Mouse (Mus musculus): ENCODE measurements around the gene Cnnm3. TPM values are rescaled to one million over a fixed set of nuclear protein-coding genes. Genes with fewer than 3 reads are reported as not detected.

The Cnnm3 gene
- polyA plus RNA-seq, 1 experiment from 2014 or later: 3.5 TPM

DNA sequence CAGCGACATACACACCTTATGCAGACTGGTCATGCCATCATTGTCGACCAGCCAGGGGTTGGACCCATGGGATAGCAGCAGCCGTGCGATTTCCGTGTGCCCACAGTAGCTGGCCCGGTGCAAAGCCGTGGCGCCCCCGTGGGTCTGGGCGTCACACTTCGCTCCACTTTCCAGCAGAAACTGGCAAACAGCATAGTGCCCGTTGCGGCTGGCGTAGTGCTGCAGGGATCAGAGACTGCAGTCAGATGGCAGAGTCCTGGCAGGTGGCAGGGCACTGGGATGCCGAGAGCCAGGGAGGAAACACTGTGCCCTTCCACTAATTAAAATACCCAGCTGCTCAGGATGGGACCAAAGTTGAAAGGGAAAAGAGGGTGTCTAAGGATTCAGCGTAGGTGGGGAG lies 30.2 kb downstream of the Cnnm3 start:
- H3K9me3 ChIP-seq (ENCODE audit: low read length): no peaks in the 10 kb centered on the region
- ATAC-seq (ENCODE audit: low FRiP score, low TSS enrichment): no peak
- H3K4me1 ChIP-seq (ENCODE audit: insufficient read depth, low read length): peaks cover 7% of the 10 kb centered on the region; the same call in 1 of the 2 replicates
- H3K36me3 ChIP-seq (ENCODE audit: insufficient read depth, low read length): peaks cover 42% of the 10 kb centered on the region
- no peak overlapping the region for H3K9ac ChIP-seq (replicated peaks; ENCODE audit: low read length)
- no peak overlapping the region for H3K4me3 ChIP-seq (ENCODE audit: low read length)
- 94% methylated on average over 16 of the region's 16 CpGs for WGBS
- no peak overlapping the region for H3K4me2 ChIP-seq (replicated peaks; ENCODE audit: low read depth, low read length)
- no peaks in the 10 kb centered on the region for H3K27me3 ChIP-seq (ENCODE audit: insufficient read depth, low read length)
- no peak overlapping the region for H3K27ac ChIP-seq (ENCODE audit: low read length)

DNA sequence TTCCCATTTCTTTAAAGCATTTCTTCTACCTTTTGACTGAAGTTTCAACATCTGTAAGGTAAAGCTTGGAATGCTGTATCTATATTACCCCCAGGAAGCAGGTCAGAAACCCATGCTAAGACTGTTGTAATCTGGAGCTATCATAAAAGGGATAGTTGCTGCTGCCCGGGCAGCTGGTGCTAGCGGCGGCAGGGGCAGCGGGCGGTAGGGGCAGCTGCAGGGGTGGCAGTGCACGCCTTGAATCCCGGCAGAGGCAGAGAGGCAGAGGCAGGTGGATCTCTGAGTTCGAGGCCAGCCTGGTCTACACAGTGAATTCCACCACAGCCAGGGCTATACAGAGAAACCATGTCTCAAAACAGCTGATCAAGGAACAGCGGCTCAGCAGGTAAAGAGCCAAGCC lies 31.3 kb downstream of the Cnnm3 start:
- peaks cover 38% of the 10 kb centered on the region for H3K36me3 ChIP-seq (ENCODE audit: insufficient read depth, low read length)
- H3K27me3 ChIP-seq (ENCODE audit: insufficient read depth, low read length): no peaks in the 10 kb centered on the region
- no peak for ATAC-seq (ENCODE audit: low FRiP score, low TSS enrichment)
- H3K4me1 ChIP-seq (ENCODE audit: insufficient read depth, low read length): peaks cover 14% of the 10 kb centered on the region
- no peak overlapping the region for H3K9ac ChIP-seq (replicated peaks; ENCODE audit: low read length)
- H3K4me2 ChIP-seq (replicated peaks; ENCODE audit: low read depth, low read length): no peak overlapping the region
- no peaks in the 10 kb centered on the region for H3K9me3 ChIP-seq (ENCODE audit: low read length)
- H3K4me3 ChIP-seq (ENCODE audit: low read length): no peak overlapping the region
- H3K27ac ChIP-seq (ENCODE audit: low read length): no peak overlapping the region
- 91% methylated on average over 9 of the region's 9 CpGs for WGBS

DNA sequence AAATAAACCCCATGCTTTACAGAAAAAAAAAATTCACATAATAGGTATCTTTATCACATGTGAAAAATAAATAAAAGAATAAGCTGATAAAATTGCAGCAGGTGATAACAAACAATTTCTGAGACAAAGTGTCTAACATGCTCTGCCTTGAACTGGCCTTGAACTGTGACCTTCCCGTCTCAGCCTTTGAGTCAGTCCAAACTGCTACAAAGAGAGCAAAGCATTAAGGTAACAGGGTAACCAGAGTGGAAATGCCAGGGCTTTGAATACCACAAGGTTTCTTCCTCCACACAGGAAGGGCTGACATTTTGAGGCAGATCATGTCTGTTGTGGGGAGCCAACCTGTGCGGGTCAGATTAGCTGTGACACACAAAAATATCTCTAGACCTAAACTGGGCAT lies 33.7 kb downstream of the Cnnm3 start:
- Histone ChIP-seq H3K4me2 (replicated peaks; ENCODE audit: low read depth, low read length) (no peak overlapping the region), H3K4me1 (ENCODE audit: insufficient read depth, low read length) (peaks cover 33% of the 10 kb centered on the region), H3K9ac (replicated peaks; ENCODE audit: low read length) (no peak overlapping the region), H3K27ac (ENCODE audit: low read length) (no peak overlapping the region), H3K4me3 (ENCODE audit: low read length) (no peak overlapping the region), H3K9me3 (ENCODE audit: low read length) (no peaks in the 10 kb centered on the region), H3K27me3 (ENCODE audit: insufficient read depth, low read length) (no peaks in the 10 kb centered on the region), H3K36me3 (ENCODE audit: insufficient read depth, low read length) (peaks cover 41% of the 10 kb centered on the region)
- 74% methylated on average over 2 of the region's 2 CpGs for WGBS
- no peak for ATAC-seq (ENCODE audit: low FRiP score, low TSS enrichment)

DNA sequence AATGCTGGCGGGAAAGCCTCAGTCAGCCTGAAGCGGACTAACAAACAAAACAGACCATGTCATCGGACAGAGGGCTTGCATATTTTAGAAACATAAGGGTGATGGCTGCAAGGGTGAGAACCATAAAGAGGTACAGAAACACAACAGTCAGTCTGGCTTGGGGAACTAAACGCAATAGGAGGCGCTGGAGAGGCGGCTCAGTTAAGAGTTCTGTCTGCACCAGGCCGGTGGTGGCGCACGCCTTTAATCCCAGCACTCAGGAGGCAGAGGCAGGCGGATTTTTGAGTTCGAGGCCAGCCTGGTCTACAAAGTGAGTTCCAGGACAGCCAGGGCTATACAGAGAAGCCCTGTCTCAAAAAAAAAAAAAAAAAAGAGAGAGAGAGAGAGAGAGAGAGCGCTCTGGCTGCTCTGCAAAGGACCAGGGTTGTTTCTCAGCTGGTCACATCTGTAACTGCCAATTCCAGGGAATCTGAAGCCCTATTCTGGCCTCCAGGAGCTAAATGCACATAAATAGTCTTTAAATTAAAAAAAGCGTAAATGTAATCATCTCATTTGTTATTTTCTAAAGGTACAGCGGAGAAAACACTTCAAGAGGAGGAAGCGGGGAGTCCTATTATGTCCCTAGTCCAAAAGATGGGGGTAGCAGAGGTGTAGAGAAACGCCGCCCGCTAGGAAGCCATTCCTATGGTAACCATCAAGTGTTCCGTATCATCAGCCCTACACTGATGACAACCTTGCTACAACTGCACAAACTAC lies 34.4 kb downstream of the Cnnm3 start:
- peak overlapping the region; percentile 74 for H3K4me2 ChIP-seq (replicated peaks; ENCODE audit: low read depth, low read length)
- 73% methylated on average over 19 of the region's 19 CpGs for WGBS
- H3K9me3 ChIP-seq (ENCODE audit: low read length): no peaks in the 10 kb centered on the region
- H3K4me3 ChIP-seq (ENCODE audit: low read length): peak overlapping the region; percentile 76
- no peaks in the 10 kb centered on the region for H3K27me3 ChIP-seq (ENCODE audit: insufficient read depth, low read length)
- H3K9ac ChIP-seq (replicated peaks; ENCODE audit: low read length): peak overlapping the region; percentile 89
- H3K27ac ChIP-seq (ENCODE audit: low read length): no peak overlapping the region
- H3K4me1 ChIP-seq (ENCODE audit: insufficient read depth, low read length): peaks cover 33% of the 10 kb centered on the region
- no peak for ATAC-seq (ENCODE audit: low FRiP score, low TSS enrichment)
- H3K36me3 ChIP-seq (ENCODE audit: insufficient read depth, low read length): peaks cover 42% of the 10 kb centered on the region

DNA sequence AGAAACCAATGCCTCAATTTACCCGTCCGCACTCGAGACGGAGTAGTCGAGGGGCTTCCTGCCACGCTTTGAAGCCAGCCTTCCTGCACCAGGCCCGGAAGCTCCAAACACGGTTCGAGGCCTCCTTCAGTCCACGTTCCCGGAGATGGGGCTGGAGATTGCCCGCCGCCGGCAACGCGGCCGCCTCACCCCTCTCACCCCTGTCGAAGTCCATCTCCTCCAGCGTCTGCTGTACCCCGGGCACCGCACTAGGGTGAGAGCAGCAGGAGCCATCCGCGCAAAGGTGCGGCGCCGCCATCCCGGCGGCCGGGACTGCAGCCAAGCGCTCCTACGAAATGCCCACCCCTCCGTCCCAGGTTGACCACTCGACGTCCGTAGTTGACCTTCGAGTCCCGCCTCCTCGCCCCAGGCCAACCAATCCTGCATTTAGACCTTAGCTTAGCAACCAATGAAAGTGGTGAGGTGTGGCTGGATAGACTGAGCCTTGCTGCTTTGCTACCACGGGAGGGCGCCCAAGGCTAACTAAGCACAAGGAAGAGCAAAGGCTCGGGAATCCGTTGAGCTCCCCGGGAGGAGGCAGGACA lies 35.3 kb downstream of the Cnnm3 start, which contains the start of gene Ankrd39:
TSS of gene Ankrd39 (minus strand) at position 558 of the 584 bp plus-strand sequence.
- Histone ChIP-seq H3K27me3 (ENCODE audit: insufficient read depth, low read length) (no peaks in the 10 kb centered on the region), H3K9me3 (ENCODE audit: low read length) (no peaks in the 10 kb centered on the region), H3K4me2 (replicated peaks; ENCODE audit: low read depth, low read length) (peak within 1 kb of the TSS; percentile 74), H3K27ac (ENCODE audit: low read length) (peak within 1 kb of the TSS; percentile 74), H3K36me3 (ENCODE audit: insufficient read depth, low read length) (peaks cover 42% of the 10 kb centered on the region), H3K4me3 (ENCODE audit: low read length) (peak within 1 kb of the TSS; percentile 76), H3K4me1 (ENCODE audit: insufficient read depth, low read length) (peaks cover 33% of the 10 kb centered on the region), H3K9ac (replicated peaks; ENCODE audit: low read length) (peak within 1 kb of the TSS; percentile 89)
- peak; percentile 98 for ATAC-seq (ENCODE audit: low FRiP score, low TSS enrichment)
- WGBS: under 1% methylated on average over 43 of the region's 43 CpGs

DNA sequence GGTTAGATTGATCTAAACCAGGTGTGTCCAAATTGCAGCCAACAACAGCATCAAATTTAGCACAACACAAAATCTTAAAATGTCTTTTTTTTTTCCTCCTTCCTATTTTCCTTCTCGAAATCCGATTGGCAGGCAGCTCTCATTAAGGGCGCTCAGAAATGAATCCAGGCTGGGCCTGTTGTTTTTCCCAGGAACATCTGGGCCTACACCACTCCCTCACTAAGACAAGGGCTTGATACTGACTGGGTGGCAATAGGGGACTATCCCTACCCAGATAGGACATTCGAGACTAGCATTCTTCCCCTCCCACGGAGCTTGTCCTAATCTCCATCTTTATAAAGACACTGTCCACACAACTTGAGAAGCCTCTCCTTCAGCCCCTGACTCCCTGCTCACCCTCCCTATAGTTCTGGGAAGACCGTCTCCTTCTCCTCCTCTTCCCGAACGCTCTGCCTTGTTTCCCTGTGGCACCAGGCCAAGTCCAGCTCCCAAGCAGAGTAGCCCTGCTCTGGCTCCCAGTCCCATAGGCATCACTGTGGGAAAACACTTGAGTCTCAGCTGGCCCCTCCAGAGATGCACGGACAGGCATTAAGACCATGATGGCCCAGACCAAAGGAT lies 36.4 kb downstream of the Cnnm3 start:
- Histone ChIP-seq H3K4me2 (replicated peaks; ENCODE audit: low read depth, low read length) (0 out of 2 replicates have a peak overlapping the region, but pooled peaks have one; percentile 14), H3K27me3 (ENCODE audit: insufficient read depth, low read length) (no peaks in the 10 kb centered on the region), H3K9ac (replicated peaks; ENCODE audit: low read length) (no peak overlapping the region; the same call in 1 of the 2 replicates), H3K27ac (ENCODE audit: low read length) (peak overlapping the region; percentile 74), H3K9me3 (ENCODE audit: low read length) (no peaks in the 10 kb centered on the region), H3K4me1 (ENCODE audit: insufficient read depth, low read length) (peaks cover 41% of the 10 kb centered on the region), H3K4me3 (ENCODE audit: low read length) (no peak overlapping the region), H3K36me3 (ENCODE audit: insufficient read depth, low read length) (peaks cover 45% of the 10 kb centered on the region)
- 28% methylated on average over 9 of the region's 9 CpGs for WGBS
- no peak for ATAC-seq (ENCODE audit: low FRiP score, low TSS enrichment)

DNA sequence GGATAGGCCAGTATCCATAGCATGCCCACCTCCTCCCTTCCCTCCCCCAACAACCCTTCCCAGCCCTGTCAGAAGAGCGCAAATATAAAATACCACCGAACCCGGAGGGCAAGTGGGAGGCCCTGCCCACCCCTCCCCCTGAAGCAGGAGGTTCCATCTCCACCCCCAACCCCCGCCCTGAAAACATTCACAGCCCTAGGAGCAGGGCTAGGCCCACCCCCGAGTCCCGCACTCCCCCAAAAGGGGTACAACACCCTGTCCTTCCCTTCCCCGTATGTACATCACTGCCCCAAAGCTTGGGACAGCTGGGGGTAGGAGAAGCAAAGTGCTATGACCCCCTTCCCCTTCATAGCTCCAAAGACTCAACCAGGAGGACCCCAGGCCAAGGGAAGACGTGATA lies 37.1 kb downstream of the Cnnm3 start:
- H3K27me3 ChIP-seq (ENCODE audit: insufficient read depth, low read length): no peaks in the 10 kb centered on the region
- 0 out of 2 replicates have a peak overlapping the region, but pooled peaks have one; percentile 37 for H3K27ac ChIP-seq (ENCODE audit: low read length)
- H3K4me2 ChIP-seq (replicated peaks; ENCODE audit: low read depth, low read length): 0 out of 2 replicates have a peak overlapping the region, but pooled peaks have one; percentile 2
- peaks cover 47% of the 10 kb centered on the region for H3K4me1 ChIP-seq (ENCODE audit: insufficient read depth, low read length)
- no peak for ATAC-seq (ENCODE audit: low FRiP score, low TSS enrichment)
- H3K36me3 ChIP-seq (ENCODE audit: insufficient read depth, low read length): peaks cover 52% of the 10 kb centered on the region
- no peaks in the 10 kb centered on the region for H3K9me3 ChIP-seq (ENCODE audit: low read length)
- H3K4me3 ChIP-seq (ENCODE audit: low read length): no peak overlapping the region; the same call in 1 of the 2 replicates
- 0 out of 2 replicates have a peak overlapping the region, but pooled peaks have one; percentile 7 for H3K9ac ChIP-seq (replicated peaks; ENCODE audit: low read length)
- 33% methylated on average over 8 of the region's 8 CpGs for WGBS

DNA sequence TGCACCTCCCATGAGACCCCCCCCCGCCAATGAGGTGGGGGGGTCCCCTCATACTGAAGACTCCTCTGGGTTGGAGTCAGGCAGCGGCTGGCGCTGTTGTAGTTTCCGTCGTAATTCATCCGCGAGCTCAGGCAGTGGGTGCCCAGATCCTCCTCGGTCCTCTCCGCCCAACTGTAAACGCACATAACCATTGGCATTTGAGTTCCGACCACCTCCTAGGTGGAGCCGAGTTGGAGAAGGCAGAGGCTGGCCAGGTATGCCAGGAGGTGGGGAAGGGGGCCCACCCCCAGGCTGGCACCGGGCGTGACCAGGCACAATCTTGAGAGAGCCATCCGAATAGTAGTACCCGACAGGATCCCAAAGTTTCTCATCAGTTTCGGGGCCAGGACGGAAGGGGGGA lies 37.8 kb downstream of the Cnnm3 start:
- Histone ChIP-seq H3K4me1 (ENCODE audit: insufficient read depth, low read length) (peaks cover 54% of the 10 kb centered on the region), H3K27ac (ENCODE audit: low read length) (0 out of 2 replicates have a peak overlapping the region, but pooled peaks have one; percentile 37), H3K9ac (replicated peaks; ENCODE audit: low read length) (0 out of 2 replicates have a peak overlapping the region, but pooled peaks have one; percentile 37), H3K27me3 (ENCODE audit: insufficient read depth, low read length) (no peaks in the 10 kb centered on the region), H3K9me3 (ENCODE audit: low read length) (no peaks in the 10 kb centered on the region), H3K4me3 (ENCODE audit: low read length) (no peak overlapping the region), H3K36me3 (ENCODE audit: insufficient read depth, low read length) (peaks cover 60% of the 10 kb centered on the region), H3K4me2 (replicated peaks; ENCODE audit: low read depth, low read length) (0 out of 2 replicates have a peak overlapping the region, but pooled peaks have one; percentile 6)
- 61% methylated on average over 18 of the region's 18 CpGs for WGBS
- no peak for ATAC-seq (ENCODE audit: low FRiP score, low TSS enrichment)

DNA sequence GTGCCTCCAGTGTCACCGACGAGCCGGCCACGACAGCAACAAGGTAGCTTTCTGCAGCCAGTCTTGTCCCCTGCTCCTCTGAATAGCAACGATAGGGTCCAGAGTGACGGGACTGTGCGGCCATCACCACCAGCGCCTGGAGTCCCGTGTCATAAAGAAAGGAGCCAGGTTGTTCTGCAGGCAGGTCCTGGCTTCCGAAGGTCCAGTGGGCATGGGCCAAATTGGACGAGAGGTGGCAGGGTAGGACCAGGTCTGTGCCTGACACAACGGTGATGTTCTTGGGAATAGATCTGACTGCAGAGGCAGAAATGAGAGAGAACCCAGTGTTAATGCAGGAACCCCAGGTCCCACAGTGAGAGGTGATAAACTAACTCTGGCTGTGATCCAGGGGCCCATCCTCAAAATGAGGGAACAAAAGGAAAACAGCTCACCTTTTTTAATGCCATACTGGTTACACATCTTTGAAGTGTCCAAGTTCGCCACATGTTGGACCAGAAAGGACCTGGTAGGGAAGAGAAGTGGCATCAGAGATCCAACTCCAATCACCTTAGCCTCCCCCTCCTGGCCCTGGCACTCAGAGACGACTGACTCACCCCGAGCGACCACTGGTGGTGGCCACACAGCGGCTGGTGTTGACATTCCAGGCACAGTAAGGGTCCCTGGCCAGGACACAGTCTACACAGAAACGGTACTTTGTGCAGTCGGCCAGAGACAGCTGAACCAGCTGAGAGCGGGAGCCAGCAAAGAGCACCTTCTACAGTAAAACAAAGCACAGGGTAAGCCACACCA lies 38.6 kb downstream of the Cnnm3 start:
- Histone ChIP-seq H3K9ac (replicated peaks; ENCODE audit: low read length) (0 out of 2 replicates have a peak overlapping the region, but pooled peaks have one; percentile 18), H3K4me2 (replicated peaks; ENCODE audit: low read depth, low read length) (no peak overlapping the region), H3K4me1 (ENCODE audit: insufficient read depth, low read length) (peaks cover 62% of the 10 kb centered on the region), H3K36me3 (ENCODE audit: insufficient read depth, low read length) (peaks cover 60% of the 10 kb centered on the region), H3K27ac (ENCODE audit: low read length) (no peak overlapping the region), H3K4me3 (ENCODE audit: low read length) (no peak overlapping the region), H3K9me3 (ENCODE audit: low read length) (no peaks in the 10 kb centered on the region), H3K27me3 (ENCODE audit: insufficient read depth, low read length) (no peaks in the 10 kb centered on the region)
- WGBS: 68% methylated on average over 20 of the region's 20 CpGs
- no peak for ATAC-seq (ENCODE audit: low FRiP score, low TSS enrichment)

All from kidney, embryonic 16.5 days (tissue).